Mouse (Mus musculus) megakaryocyte, embryonic 14.5 days (primary cell): ENCODE measurements around the gene Tln1.
"Not testable (repeated sequence)": the region's sequence is repeated elsewhere in the genome, so short reads cannot be mapped to it uniquely, and the experiment has no call there.

ENCODE experiments used
- FLI1 ChIP-seq: IDR thresholded peaks from 2 replicates; pipeline ENCODE4 v1.6.1; 2012; ENCODE audit warnings: low read length, inconsistent platforms, mixed read lengths
- GATA1 ChIP-seq: IDR thresholded peaks from 3 replicates; pipeline ENCODE4 v1.6.1; 2012; ENCODE audit warnings: mixed read lengths, low read length, inconsistent platforms, borderline replicate concordance

- TF ChIP-seq FLI1, GATA1: not testable (repeated sequence)
Observed at GRCm38 (mm10) chr4:43596597-43596996, 34.1 kb upstream of the Tln1 start.
